18 mouse cellular contexts compared by ENCODE assay signal in the genomic region with DNA sequence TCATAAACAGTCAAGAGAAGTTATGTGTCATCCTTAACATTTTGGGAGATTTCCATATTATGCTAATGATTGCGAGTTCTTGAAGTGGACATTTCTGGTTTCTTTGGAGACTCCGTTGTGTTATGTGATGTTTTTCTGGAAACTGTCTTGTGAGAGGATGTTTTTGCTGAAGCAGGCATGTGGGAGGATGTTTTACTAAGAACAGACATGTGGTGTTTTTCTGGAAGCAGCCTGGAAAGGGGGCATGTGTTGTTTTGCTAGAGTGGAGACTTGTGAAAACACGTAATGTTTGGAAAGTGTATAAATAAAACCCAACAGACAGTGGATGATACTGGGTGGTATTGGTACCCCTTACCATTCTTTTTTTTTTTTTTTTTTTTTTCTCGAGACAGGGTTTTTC. TPM values are rescaled to one million over a fixed set of nuclear protein-coding genes. Genes with fewer than 3 reads are reported as not detected.
"Had no signal": no experiment of that assay in that cellular context is flagged by ENCODE, and none has a peak within 500 bp of the region (broad histone marks: within the 10 kb centered on the region; RNA-seq: fewer than 3 reads in every experiment).

No protein-coding gene starts in this region.

- H3K36me3 ChIP-seq: intestine, embryonic 15.5 days; kidney, embryonic 15.5 days; limb, embryonic 15.5 days; midbrain, embryonic 12.5 days; neural tube, embryonic 13.5 days had no signal

- H3K9ac ChIP-seq: intestine, embryonic 15.5 days; kidney, embryonic 15.5 days; limb, embryonic 15.5 days; liver, embryonic 14.5 days; midbrain, embryonic 12.5 days; neural tube, embryonic 13.5 days had no signal

- H3K27me3 ChIP-seq: intestine, embryonic 15.5 days; limb, embryonic 15.5 days; midbrain, embryonic 12.5 days; neural tube, embryonic 13.5 days had no signal

- H3K4me3 ChIP-seq: intestine, embryonic 15.5 days; kidney, embryonic 15.5 days; limb, embryonic 15.5 days; midbrain, embryonic 12.5 days; neural tube, embryonic 13.5 days had no signal

- H3K9me3 ChIP-seq: intestine, embryonic 15.5 days; kidney, embryonic 15.5 days; limb, embryonic 15.5 days; midbrain, embryonic 12.5 days; neural tube, embryonic 13.5 days had no signal

- ATAC-seq: intestine, embryonic 15.5 days; midbrain, embryonic 16.5 days had no signal

- H3K27ac ChIP-seq: intestine, embryonic 15.5 days; kidney, embryonic 15.5 days; limb, embryonic 15.5 days; liver, embryonic 14.5 days; midbrain, embryonic 12.5 days; neural tube, embryonic 13.5 days had no signal

- H3K4me1 ChIP-seq: intestine, embryonic 15.5 days; kidney, embryonic 15.5 days; limb, embryonic 15.5 days; midbrain, embryonic 12.5 days; neural tube, embryonic 13.5 days had no signal

- H3K4me2 ChIP-seq: intestine, embryonic 15.5 days; kidney, embryonic 15.5 days; limb, embryonic 15.5 days; midbrain, embryonic 12.5 days; neural tube, embryonic 13.5 days had no signal

- DNase-seq: kidney, adult 18-20 months; kidney, postnatal 14 days; layer of hippocampus, postnatal 36 days; lung, adult 18-20 months; retina, postnatal 1 day; thymus, postnatal 4 days had no signal

RNA-seq across cellular contexts. Expression of gene Elovl3, which starts 36.4 kb away (rescaled TPM):
- total RNA-seq: layer of hippocampus, postnatal 36 days; left cerebral cortex, postnatal 10 days; megakaryocyte-erythroid progenitor cell, adult 5-6 weeks had no signal
- polyA plus RNA-seq: intestine, embryonic 15.5 days; kidney, embryonic 15.5 days; large intestine, adult 2 months; neural tube, embryonic 13.5 days; small intestine, adult 2 months had no signal

RNA-seq across cellular contexts. Expression of gene Pitx3, which starts 52.8 kb away (rescaled TPM):
- total RNA-seq: layer of hippocampus, postnatal 36 days; left cerebral cortex, postnatal 10 days; megakaryocyte-erythroid progenitor cell, adult 5-6 weeks had no signal
- polyA plus RNA-seq: intestine, embryonic 15.5 days; large intestine, adult 2 months; liver, embryonic 14.5 days; lung, embryonic 16.5 days; small intestine, adult 2 months had no signal
